Mouse (Mus musculus): Measurements from ENCODE around the gene Zfp831.

- TF ChIP-seq GATA1 (IDR thresholded peaks at IDR 0.05; ENCODE audit: low read length) (no peak), TAL1 (IDR thresholded peaks at IDR 0.05; ENCODE audit: low read length) (no peak)
These were observed 74.5 kb downstream of the Zfp831 start for GRCm38 (mm10) chr2:174717857-174718256.
